Mouse (Mus musculus) hindbrain, embryonic 11.5 days (tissue): ENCODE measurements around the gene Lrrtm3. TPM values are rescaled to one million over a fixed set of nuclear protein-coding genes. Genes with fewer than 3 reads are reported as not detected.

Experiments
- ATAC-seq: fragments of 200-750 bp; cut with Nextera tagmentation; 2 replicates; pipeline ENCODE4 v1.8.0; 2017; ENCODE audit warnings: mild to moderate bottlenecking, moderate TSS enrichment, moderate library complexity; ENCODE audit not compliant: low FRiP score
- DNase-seq: peaks from one replicate; pipeline ENCODE4 v3.0.0-alpha.2; 2015; ENCODE audit warnings: low spot score
- H3K27ac ChIP-seq: fragments of 300-500 bp; sonication (generic); 2 replicates; pipeline ENCODE4 v1.5.1; 2014; ENCODE audit warnings: mild to moderate bottlenecking, low read depth, low read length
- H3K27me3 ChIP-seq: fragments of 300-500 bp; sonication (generic); 2 replicates; pipeline ENCODE4 v1.6.1; 2014; ENCODE audit warnings: mild to moderate bottlenecking, low read length, moderate library complexity, mixed read lengths; ENCODE audit not compliant: control insufficient read depth, insufficient read depth
- H3K36me3 ChIP-seq: fragments of 300-500 bp; sonication (generic); 2 replicates; pipeline ENCODE4 v1.6.1; 2014; ENCODE audit warnings: mild to moderate bottlenecking, low read length, moderate library complexity, mixed read lengths; ENCODE audit not compliant: control insufficient read depth, insufficient read depth
- H3K4me1 ChIP-seq: fragments of 300-500 bp; sonication (generic); replicated peaks from 2 replicates; pipeline ENCODE4 v1.6.1; 2014; ENCODE audit warnings: low read length, mixed read lengths; ENCODE audit not compliant: control insufficient read depth, insufficient read depth
- H3K4me2 ChIP-seq: fragments of 300-500 bp; sonication (generic); replicated peaks from 2 replicates; pipeline ENCODE4 v1.6.1; 2014; ENCODE audit warnings: mild to moderate bottlenecking, low read depth, low read length
- H3K4me3 ChIP-seq: fragments of 300-500 bp; sonication (generic); 2 replicates; pipeline ENCODE4 v1.5.1; 2014; ENCODE audit warnings: low read depth, low read length
- H3K9ac ChIP-seq: fragments of 300-500 bp; sonication (generic); 2 replicates; pipeline ENCODE4 v1.6.1; 2014; ENCODE audit warnings: low read depth, low read length
- H3K9me3 ChIP-seq: fragments of 300-500 bp; sonication (generic); 2 replicates; pipeline ENCODE4 v1.6.1; 2016; ENCODE audit warnings: low read length; ENCODE audit not compliant: control insufficient read depth
- WGBS: fragments of 180-500 bp; shearing (Covaris S2); extraction: QIAGEN DNeasy Blood & Tissue Kit; methylation state at CpG from one replicate; pipeline ENCODE4 v1.1.7; 2014; 5-methylcytosine and 5-hydroxymethylcytosine counted together
- polyA plus RNA-seq: library from polyadenylated mRNA; unstranded; fragments of >200 nt; fragmentation: Nextera tagmentation; extraction: Ambion mirVana; gene quantifications from 2 replicates; pipeline ENCODE4 v1.2.1, GENCODE M21; 2014

Gene Lrrtm3
- polyA plus RNA-seq, 1 experiment from 2014 or later, result 9.1 TPM

- Histone ChIP-seq H3K4me2 (no peak overlapping the region), H3K4me3 (no peak overlapping the region), H3K9me3 (no peaks in the 10 kb centered on the region), H3K4me1 (no peaks in the 10 kb centered on the region), H3K36me3 (no peaks in the 10 kb centered on the region), H3K9ac (no peak overlapping the region), H3K27ac (no peak overlapping the region), H3K27me3 (no peaks in the 10 kb centered on the region)
- DNase-seq, result no peak
- no peak for ATAC-seq
Observed at GRCm38 (mm10) chr10:63899891-63900290, 190.2 kb downstream of the Lrrtm3 start.

DNA sequence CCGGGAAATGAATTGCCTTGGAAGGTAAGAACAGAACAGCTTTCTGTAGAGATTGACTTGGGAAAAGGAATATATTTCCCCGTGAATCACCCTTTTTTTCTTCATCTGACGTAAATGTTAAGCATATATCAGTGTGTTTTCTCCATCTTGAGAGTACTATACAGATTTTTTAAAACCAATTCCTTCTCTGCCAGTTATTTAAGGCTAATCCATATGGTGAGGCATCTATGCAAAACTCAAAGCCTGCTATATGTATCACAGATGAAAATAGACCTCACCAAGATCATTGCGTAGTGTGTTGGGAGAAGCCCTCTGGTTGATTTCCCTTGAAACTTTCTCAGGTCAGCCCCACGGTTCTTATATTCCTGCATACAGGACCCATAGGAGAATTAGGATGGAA lies 195.5 kb downstream of the Lrrtm3 start:
- DNase-seq, result no peak
- Histone ChIP-seq H3K4me3 (no peak overlapping the region), H3K4me2 (no peak overlapping the region), H3K4me1 (no peaks in the 10 kb centered on the region), H3K36me3 (no peaks in the 10 kb centered on the region), H3K27me3 (no peaks in the 10 kb centered on the region), H3K9ac (no peak overlapping the region), H3K9me3 (no peaks in the 10 kb centered on the region), H3K27ac (no peak overlapping the region)
- WGBS, result 93% methylated on average over 5 of the region's 5 CpGs
- ATAC-seq, result no peak

- WGBS, result 87% methylated on average over 23 of the region's 23 CpGs
- Histone ChIP-seq H3K4me3 (no peak overlapping the region), H3K36me3 (no peaks in the 10 kb centered on the region), H3K9me3 (no peaks in the 10 kb centered on the region), H3K9ac (no peak overlapping the region), H3K27ac (no peak overlapping the region), H3K27me3 (no peaks in the 10 kb centered on the region), H3K4me1 (no peaks in the 10 kb centered on the region), H3K4me2 (no peak overlapping the region)
- DNase-seq, result no peak
- no peak for ATAC-seq
Observed at GRCm38 (mm10) chr10:63886449-63887088, 203.5 kb downstream of the Lrrtm3 start.

DNA sequence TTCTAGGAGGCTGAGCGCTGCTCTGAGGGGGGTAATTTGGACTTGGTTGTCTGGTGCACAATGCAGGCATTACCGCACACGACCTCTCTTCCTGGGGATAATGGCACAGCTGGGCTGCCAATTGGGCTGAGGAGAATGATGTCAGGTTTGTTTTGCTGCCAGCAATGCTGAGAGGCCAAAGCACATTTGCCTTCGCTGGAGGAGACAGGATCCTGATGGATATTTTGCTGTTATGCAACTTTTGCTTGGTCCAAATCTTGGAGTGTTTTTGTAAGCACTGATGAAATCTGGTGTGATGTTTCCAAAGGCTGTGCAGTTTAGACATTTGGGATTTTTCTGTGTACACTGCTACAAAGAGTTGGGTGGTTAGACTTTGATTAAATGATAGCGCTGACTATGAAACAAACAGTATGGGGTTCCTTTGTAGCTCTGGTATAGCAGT lies 209.6 kb downstream of the Lrrtm3 start:
- DNase-seq (no peak), ATAC-seq (no peak)

More for the DNA sequence above, 209.6 kb downstream of the Lrrtm3 start:
- Histone ChIP-seq H3K27me3 (no peaks in the 10 kb centered on the region), H3K27ac (no peak overlapping the region), H3K9me3 (no peaks in the 10 kb centered on the region), H3K4me3 (no peak overlapping the region), H3K36me3 (no peaks in the 10 kb centered on the region), H3K4me2 (no peak overlapping the region), H3K4me1 (no peaks in the 10 kb centered on the region), H3K9ac (no peak overlapping the region)
- WGBS, result 64% methylated on average over 5 of the region's 5 CpGs

Other genes with a start within 250 kb of the Lrrtm3 start
- 0.31 and 0.63 TPM in 2 replicates for gene Gm10118, start 162.8 kb downstream of the Lrrtm3 start, polyA plus RNA-seq